Mouse (Mus musculus) MEL (cell line): ENCODE measurements around the gene Hebp1. TPM values are rescaled to one million over a fixed set of nuclear protein-coding genes. Genes with fewer than 3 reads are reported as not detected.

Experiments
- DNase-seq: peaks from one replicate; pipeline ENCODE4 v3.0.0; 2011; ENCODE audit warnings: low read depth, low spot score
- H3K27ac ChIP-seq: 2 replicates; pipeline ENCODE4 v1.5.1; 2012; ENCODE audit warnings: low read depth, mild to moderate bottlenecking, control low read depth, low read length, moderate library complexity; ENCODE audit not compliant: control insufficient read depth
- H3K27me3 ChIP-seq, 2 experiments: fragments of 150-350 bp in 1 of 2; sonication (generic) in 1 of 2; 2 replicates each; pipeline ENCODE4 v1.6.1; 2012; ENCODE audit warnings: low read length in 2 of 2, mild to moderate bottlenecking in 2 of 2, improper control_type of control experiment in 1 of 2, moderate library complexity in 1 of 2; ENCODE audit not compliant: insufficient read depth in 2 of 2, control insufficient read depth in 1 of 2
- H3K36me3 ChIP-seq, 2 experiments: 2 replicates each; pipeline ENCODE4 v1.6.1; 2012 to 2014; ENCODE audit warnings: low read length in 2 of 2, improper control_type of control experiment in 1 of 2, inconsistent platforms in 1 of 2, mild to moderate bottlenecking in 1 of 2; ENCODE audit not compliant: insufficient read depth in 2 of 2, control insufficient read depth in 1 of 2
- H3K4me1 ChIP-seq, 2 experiments: fragments of 150-350 bp in 1 of 2; sonication (generic) in 1 of 2; 2 replicates each; pipeline ENCODE4 v1.6.1; 2012; ENCODE audit warnings: low read length in 2 of 2, improper control_type of control experiment in 1 of 2, mild to moderate bottlenecking in 1 of 2; ENCODE audit not compliant: insufficient read depth in 2 of 2, control insufficient read depth in 1 of 2
- H3K4me3 ChIP-seq, 2 experiments: fragments of 150-350 bp in 1 of 2; sonication (generic) in 1 of 2; 2 replicates each; pipeline ENCODE4 v1.5.1; 2012; ENCODE audit warnings: low read depth in 2 of 2, low read length in 2 of 2, mild to moderate bottlenecking in 2 of 2, moderate library complexity in 2 of 2, control low read depth in 1 of 2, improper control_type of control experiment in 1 of 2; ENCODE audit not compliant: control insufficient read depth in 1 of 2, insufficient read depth in 1 of 2
- H3K79me2 ChIP-seq: 2 replicates; pipeline ENCODE4 v1.6.1; 2012; ENCODE audit warnings: mild to moderate bottlenecking, low read length, moderate library complexity; ENCODE audit not compliant: control insufficient read depth, poor library complexity, insufficient read depth
- H3K9ac ChIP-seq: 2 replicates; pipeline ENCODE4 v1.6.1; 2012; ENCODE audit warnings: low read depth, mild to moderate bottlenecking, control low read depth, low read length, moderate library complexity; ENCODE audit not compliant: control insufficient read depth, poor library complexity, severe bottlenecking
- H3K9me3 ChIP-seq: fragments of 150-350 bp; sonication (generic); replicated peaks from 2 replicates; pipeline ENCODE4 v1.6.1; 2012; ENCODE audit warnings: mild to moderate bottlenecking, low read length, improper control_type of control experiment, moderate library complexity; ENCODE audit not compliant: insufficient read depth
- BHLHE40 ChIP-seq: IDR thresholded peaks from 2 replicates; pipeline ENCODE4 v1.6.1; 2012; ENCODE audit warnings: low read depth, mild to moderate bottlenecking, inconsistent platforms, low read length, improper control_type of control experiment, borderline replicate concordance
- CHD2 ChIP-seq: IDR thresholded peaks from 2 replicates; pipeline ENCODE4 v1.6.1; 2011; ENCODE audit warnings: low read length, improper control_type of control experiment
- E2F4 ChIP-seq: IDR thresholded peaks from 2 replicates; pipeline ENCODE4 v1.6.1; 2011; ENCODE audit warnings: low read depth, low read length, improper control_type of control experiment, borderline replicate concordance
- EP300 ChIP-seq, 2 experiments: IDR thresholded peaks; 2 replicates each; pipeline ENCODE4 v1.6.1; 2011; ENCODE audit warnings: improper control_type of control experiment in 2 of 2, low read length in 2 of 2, low read depth in 1 of 2, mild to moderate bottlenecking in 1 of 2
- ETS1 ChIP-seq: IDR thresholded peaks from 2 replicates; pipeline ENCODE4 v1.6.1; 2012; ENCODE audit warnings: low read depth, mild to moderate bottlenecking, inconsistent platforms, low read length, improper control_type of control experiment, moderate library complexity
- GATA1 ChIP-seq: IDR thresholded peaks from 2 replicates; pipeline ENCODE4 v1.6.1; 2011; ENCODE audit warnings: low read depth, low read length, improper control_type of control experiment
- JUND ChIP-seq: IDR thresholded peaks from 2 replicates; pipeline ENCODE4 v1.6.1; 2011; ENCODE audit warnings: low read depth, mild to moderate bottlenecking, improper control_type of control experiment, low read length
- MAFK ChIP-seq: IDR thresholded peaks from 2 replicates; pipeline ENCODE4 v1.6.1; 2011; ENCODE audit warnings: low read depth, mild to moderate bottlenecking, low read length, improper control_type of control experiment, borderline replicate concordance
- MAZ ChIP-seq: IDR thresholded peaks from 2 replicates; pipeline ENCODE4 v1.6.1; 2012; ENCODE audit warnings: low read depth, mild to moderate bottlenecking, inconsistent platforms, low read length, improper control_type of control experiment
- MEF2A ChIP-seq: IDR thresholded peaks from 2 replicates; pipeline ENCODE4 v1.6.1; 2014; ENCODE audit warnings: low read depth, mild to moderate bottlenecking, inconsistent platforms, low read length, improper control_type of control experiment; ENCODE audit not compliant: poor library complexity, insufficient replicate concordance, severe bottlenecking; ENCODE audit errors: extremely low read depth
- MYC ChIP-seq: IDR thresholded peaks from 2 replicates; pipeline ENCODE4 v1.6.1; 2011; ENCODE audit warnings: low read depth, mild to moderate bottlenecking, low read length, improper control_type of control experiment, moderate library complexity
- NELFE ChIP-seq: IDR thresholded peaks from 2 replicates; pipeline ENCODE4 v1.6.1; 2011; ENCODE audit warnings: low read depth, low read length, improper control_type of control experiment
- POLR2A ChIP-seq, 2 experiments: IDR thresholded peaks; 2 replicates each; pipeline ENCODE4 v1.6.1; 2011 to 2012; ENCODE audit warnings: low read length in 2 of 2, mild to moderate bottlenecking in 2 of 2, control low read depth in 1 of 2, improper control_type of control experiment in 1 of 2, low read depth in 1 of 2, moderate library complexity in 1 of 2; ENCODE audit not compliant: control insufficient read depth in 1 of 2, insufficient read depth in 1 of 2, poor library complexity in 1 of 2
- POLR2AphosphoS2 ChIP-seq: IDR thresholded peaks from 2 replicates; pipeline ENCODE4 v1.6.1; 2011; ENCODE audit warnings: low read length, improper control_type of control experiment
- POLR2AphosphoS5 ChIP-seq: IDR thresholded peaks from 2 replicates; pipeline ENCODE4 v1.6.1; 2012; ENCODE audit warnings: low read depth, borderline replicate concordance, mild to moderate bottlenecking, inconsistent platforms, low read length, moderate library complexity, mixed read lengths
- RAD21 ChIP-seq: IDR thresholded peaks from 2 replicates; pipeline ENCODE4 v1.6.1; 2011; ENCODE audit warnings: mild to moderate bottlenecking, low read depth, low read length, improper control_type of control experiment
- RCOR1 ChIP-seq: IDR thresholded peaks from 2 replicates; pipeline ENCODE4 v1.6.1; 2012; ENCODE audit warnings: low read depth, mild to moderate bottlenecking, inconsistent platforms, low read length, improper control_type of control experiment
- SIN3A ChIP-seq: IDR thresholded peaks from 2 replicates; pipeline ENCODE4 v1.6.1; 2012; ENCODE audit warnings: low read length, improper control_type of control experiment, inconsistent platforms
- TAL1 ChIP-seq: IDR thresholded peaks from 2 replicates; pipeline ENCODE4 v1.6.1; 2012; ENCODE audit warnings: mild to moderate bottlenecking, inconsistent platforms, low read length, moderate library complexity, mixed read lengths
- TBP ChIP-seq: IDR thresholded peaks from 2 replicates; pipeline ENCODE4 v1.8.0; 2011; ENCODE audit warnings: low read depth, low read length, improper control_type of control experiment
- ZC3H11A ChIP-seq: IDR thresholded peaks from 2 replicates; pipeline ENCODE4 v1.6.1; 2012; ENCODE audit warnings: low read depth, mild to moderate bottlenecking, inconsistent platforms, low read length, improper control_type of control experiment
- ZKSCAN1 ChIP-seq: IDR thresholded peaks from 2 replicates; pipeline ENCODE4 v1.6.1; 2012; ENCODE audit warnings: low read depth, mild to moderate bottlenecking, inconsistent platforms, low read length, improper control_type of control experiment, moderate library complexity
- ZMIZ1 ChIP-seq: IDR thresholded peaks from 2 replicates; pipeline ENCODE4 v1.6.1; 2012; ENCODE audit warnings: low read depth, mild to moderate bottlenecking, inconsistent platforms, low read length, improper control_type of control experiment, moderate library complexity
- ZNF384 ChIP-seq: IDR thresholded peaks from 2 replicates; pipeline ENCODE4 v1.6.1; 2012; ENCODE audit warnings: low read depth, mild to moderate bottlenecking, inconsistent platforms, low read length, improper control_type of control experiment
- polyA plus RNA-seq, 2 experiments: library from polyadenylated mRNA; stranded (reverse) in 1 of 2; unstranded in 1 of 2; fragments of >175 nt in 1 of 2; fragments of >200 nt in 1 of 2; gene quantifications; 2 replicates each; pipeline versions ENCODE4 v1.2.1 to v1.2.4; 2012; ENCODE audit warnings: low replicate concordance in 2 of 2, low read depth in 1 of 2; ENCODE audit not compliant: insufficient read length in 2 of 2, insufficient read depth in 1 of 2, missing spikeins in 1 of 2
- total RNA-seq: library from RNA; depleted of rRNA; stranded (reverse); fragments of 300-350 nt; gene quantifications from 2 replicates; pipeline ENCODE4 v1.2.3, GENCODE M21; 2012

Hebp1 gene
- total and polyA plus RNA-seq, 3 experiments, result 16.7 to 25.1 TPM; not detected in 1

DNA sequence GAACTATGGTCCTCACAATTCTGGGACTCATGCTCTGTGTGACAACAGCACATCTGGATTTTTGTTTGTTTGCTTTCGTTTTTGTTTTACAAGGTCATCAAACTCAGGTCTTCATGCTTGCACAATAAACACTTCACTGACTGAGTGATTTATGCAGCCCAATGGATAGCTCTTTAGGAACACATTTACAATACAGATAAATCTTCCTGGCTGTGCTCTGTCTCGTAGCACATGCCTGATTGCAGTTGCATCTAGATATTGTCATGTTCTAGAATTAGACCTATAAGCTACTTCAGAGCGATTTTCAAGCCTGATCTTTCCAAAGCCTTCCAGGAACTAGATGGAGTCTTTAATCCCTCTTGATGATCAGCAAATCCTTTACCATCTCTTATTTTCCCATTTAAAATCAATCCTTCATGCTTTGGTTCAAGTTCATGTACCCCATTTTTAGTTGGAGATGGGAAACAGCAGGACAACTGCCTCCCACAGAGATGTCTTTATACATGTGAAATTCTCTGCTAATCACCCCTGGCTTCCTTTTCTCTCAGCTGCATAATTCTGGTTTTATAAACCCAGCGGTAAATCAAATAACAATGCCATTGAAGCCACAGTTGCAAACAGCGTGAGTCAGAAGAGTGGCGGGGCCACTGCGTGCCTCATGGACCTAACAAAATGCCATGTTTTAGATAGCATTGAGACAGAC, 85.3 kb downstream of the Hebp1 start:
- no peaks in the 10 kb centered on the region for H3K36me3 ChIP-seq
- no peaks in the 10 kb centered on the region for H3K79me2 ChIP-seq
- no peak overlapping the region for H3K27ac ChIP-seq
- no peak for DNase-seq
- no peaks in the 10 kb centered on the region; a peak in 1 of 4 replicates for H3K27me3 ChIP-seq
- H3K4me3 ChIP-seq, result no peak overlapping the region
- no peak overlapping the region for H3K9ac ChIP-seq
- H3K9me3 ChIP-seq, result no peaks in the 10 kb centered on the region
- TF ChIP-seq TBP (no peak), MYC (no peak), MAFK (no peak), ZC3H11A (no peak), JUND (no peak), CHD2 (no peak), E2F4 (no peak), NELFE (no peak), EP300 (IDR thresholded peaks at IDR 0.05; ENCODE audit: low read depth in 1 of 2, low read length in 2 of 2) (no peak), POLR2A (IDR thresholded peaks at IDR 0.05; ENCODE audit: control insufficient read depth in 1 of 2, insufficient read depth in 1 of 2, low read depth in 1 of 2, low read length in 2 of 2, poor library complexity in 1 of 2) (no peak), SIN3A (no peak), POLR2AphosphoS2 (no peak), RCOR1 (no peak)
- H3K4me1 ChIP-seq, result no peaks in the 10 kb centered on the region

GRCm38 (mm10) chr6:135107014-135107413, 90.8 kb downstream of the Hebp1 start:
- no peaks in the 10 kb centered on the region; a peak in 1 of 4 replicates for H3K27me3 ChIP-seq
- no peaks in the 10 kb centered on the region for H3K4me1 ChIP-seq
- no peaks in the 10 kb centered on the region for H3K36me3 ChIP-seq
- H3K4me3 ChIP-seq, result no peak overlapping the region
- no peaks in the 10 kb centered on the region for H3K79me2 ChIP-seq
- H3K9ac ChIP-seq, result no peak overlapping the region
- DNase-seq, result no peak
- no peaks in the 10 kb centered on the region for H3K9me3 ChIP-seq
- TF ChIP-seq JUND (no peak), MEF2A (no peak), ETS1 (no peak), MAFK (no peak), POLR2AphosphoS2 (no peak), MAZ (no peak), POLR2AphosphoS5 (no peak), ZNF384 (no peak), ZKSCAN1 (no peak), RAD21 (no peak), GATA1 (no peak), TAL1 (no peak), CHD2 (no peak), ZMIZ1 (no peak), BHLHE40 (no peak)
- no peak overlapping the region for H3K27ac ChIP-seq
